Mouse (Mus musculus) layer of hippocampus, adult 2 months (tissue): ENCODE results near the gene Pnpo. TPM values are rescaled to one million over a fixed set of nuclear protein-coding genes. Genes with fewer than 3 reads are reported as not detected.

ENCODE experiments used
- DNase-seq, 2 experiments: peaks; one replicate each; pipeline ENCODE4 v3.0.0; 2022; ENCODE audit warnings: low spot score in 2 of 2
- H3K27ac ChIP-seq: fragments of 200-600 bp; 2 replicates; pipeline ENCODE4 v1.8.1; 2022
- H3K4me3 ChIP-seq: fragments of 200-600 bp; 2 replicates; pipeline ENCODE4 v1.8.1; 2022; ENCODE audit warnings: mild to moderate bottlenecking
- CTCF ChIP-seq: fragments of 200-600 bp; conservative IDR thresholded peaks from 2 replicates; pipeline ENCODE4 v1.8.1; 2022; ENCODE audit warnings: antibody characterized with exemption, mild to moderate bottlenecking, moderate library complexity
- long read RNA-seq, 2 experiments: library from polyadenylated mRNA; stranded (forward); transcript quantifications; one replicate each; pipeline ENCODE4 v2.0.0; 2021; ENCODE audit warnings: borderline mapping rate in 2 of 2
- total RNA-seq, 2 experiments: library from RNA; stranded (reverse); gene quantifications; 2 replicates each; pipeline ENCODE4 v1.2.3; 2021

Gene Pnpo
- total RNA-seq: 10 to 100 TPM; 36.7 to 36.8 TPM
- long read RNA-seq, experiment 1, transcript Pnpo-201 (7 exons, 1,994 nt): major isoform, 38 of 41 reads
- long read RNA-seq, experiment 1, partial matches to known transcripts: 2 of 41 reads
- long read RNA-seq, experiment 1, other reads (novel, unspliced or antisense): 1 of 41 reads
- long read RNA-seq, experiment 2, transcript Pnpo-201 (7 exons, 1,994 nt): major isoform, 44 of 53 reads
- long read RNA-seq, experiment 2, partial matches to known transcripts: 2 of 53 reads
- long read RNA-seq, experiment 2, other reads (novel, unspliced or antisense): 7 of 53 reads

- no peak for TF ChIP-seq CTCF
- H3K4me3 ChIP-seq: peak within 1 kb of the TSS; percentile 84
- H3K27ac ChIP-seq: peak within 1 kb of the TSS; percentile 87
- peak; percentile 88 to 96 for DNase-seq
Observed at GRCm38 (mm10) chr11:96943746-96944304, at the start of gene Pnpo. Gene Pnpo, minus strand, starts transcription at chr11:96943986.

GRCm38 (mm10) chr11:96992722-96993311, 49.0 kb upstream of the Pnpo start:
- H3K4me3 ChIP-seq: no peak overlapping the region
- no peak for TF ChIP-seq CTCF
- DNase-seq: peak in 1 of 2 experiments; percentile 7
- H3K27ac ChIP-seq: no peak overlapping the region

- TF ChIP-seq CTCF: no peak
- H3K27ac ChIP-seq: no peak overlapping the region
- no peak for DNase-seq
- H3K4me3 ChIP-seq: no peak overlapping the region
Observed at GRCm38 (mm10) chr11:96991501-96991900, 47.7 kb upstream of the Pnpo start.

GRCm38 (mm10) chr11:96987873-96988655, 44.3 kb upstream of the Pnpo start:
- DNase-seq: peak in 1 of 2 experiments; percentile 13
- TF ChIP-seq CTCF: no peak
- H3K4me3 ChIP-seq: peak overlapping the region; percentile 30; the same call in 1 of the 2 replicates
- H3K27ac ChIP-seq: no peak overlapping the region

GRCm38 (mm10) chr11:96986463-96986862, 42.7 kb upstream of the Pnpo start:
- no peak for TF ChIP-seq CTCF
- H3K27ac ChIP-seq: no peak overlapping the region
- DNase-seq: no peak
- no peak overlapping the region for H3K4me3 ChIP-seq

- no peak overlapping the region for H3K27ac ChIP-seq
- no peak for DNase-seq
- no peak overlapping the region for H3K4me3 ChIP-seq
- TF ChIP-seq CTCF: no peak
Observed at GRCm38 (mm10) chr11:96984903-96985302, 41.1 kb upstream of the Pnpo start.

- H3K4me3 ChIP-seq: no peak within 1 kb of the TSS
- no peak for TF ChIP-seq CTCF
- no peak within 1 kb of the TSS for H3K27ac ChIP-seq
- no peak for DNase-seq
Observed at GRCm38 (mm10) chr11:96982859-96983258, 39.1 kb upstream of the Pnpo start, which contains the start of gene Sp2. Gene Sp2, minus strand, starts transcription at chr11:96982959.

GRCm38 (mm10) chr11:96982355-96982754, 38.6 kb upstream of the Pnpo start:
- peak; percentile 73 to 75 for DNase-seq
- H3K4me3 ChIP-seq: no peak overlapping the region

GRCm38 (mm10) chr11:96981461-96981860, 37.7 kb upstream of the Pnpo start:
- no peak for DNase-seq
- H3K27ac ChIP-seq: no peak overlapping the region
- TF ChIP-seq CTCF: no peak
- no peak overlapping the region for H3K4me3 ChIP-seq

More at GRCm38 (mm10) chr11:96982355-96982754, 38.6 kb upstream of the Pnpo start:
- TF ChIP-seq CTCF: peak; percentile 97
- no peak overlapping the region for H3K27ac ChIP-seq

- DNase-seq: no peak
- no peak for TF ChIP-seq CTCF
- no peak overlapping the region for H3K4me3 ChIP-seq
- no peak overlapping the region for H3K27ac ChIP-seq
Observed at GRCm38 (mm10) chr11:96980021-96980420, 36.2 kb upstream of the Pnpo start.

GRCm38 (mm10) chr11:96979329-96979728, 35.5 kb upstream of the Pnpo start:
- TF ChIP-seq CTCF: no peak
- Histone ChIP-seq H3K4me3 (no peak overlapping the region), H3K27ac (no peak overlapping the region)
- DNase-seq: no peak

- DNase-seq: no peak
- TF ChIP-seq CTCF: no peak
- Histone ChIP-seq H3K4me3 (peak overlapping the region; percentile 90), H3K27ac (peak overlapping the region; percentile 93)
Observed at GRCm38 (mm10) chr11:96978401-96979246, 34.8 kb upstream of the Pnpo start.
